Mouse (Mus musculus) liver, embryonic 14.5 days (tissue): ENCODE measurements around the gene Zup1. TPM values are rescaled to one million over a fixed set of nuclear protein-coding genes. Genes with fewer than 3 reads are reported as not detected.
"Not testable (repeated sequence)": the region's sequence is repeated elsewhere in the genome, so short reads cannot be mapped to it uniquely, and the experiment has no call there.

Experiments used
- ATAC-seq: fragments of 200-750 bp; cut with Nextera tagmentation; 2 replicates; pipeline ENCODE4 v1.8.0; 2017; ENCODE audit warnings: moderate number of reproducible peaks, mild to moderate bottlenecking, moderate library complexity; ENCODE audit not compliant: insufficient read depth
- DNase-seq, 3 experiments: peaks; one replicate each; pipeline ENCODE4 v3.0.0-alpha.2; 2012 to 2013; ENCODE audit warnings: low read depth in 3 of 3, low spot score in 3 of 3
- H3K27ac ChIP-seq: fragments of 300-500 bp; sonication (generic); 2 replicates; pipeline ENCODE4 v1.5.1; 2014; ENCODE audit warnings: moderate library complexity, mild to moderate bottlenecking, control low read depth, inconsistent platforms
- H3K27me3 ChIP-seq: fragments of 300-500 bp; sonication (generic); 2 replicates; pipeline ENCODE4 v1.6.1; 2014; ENCODE audit warnings: mild to moderate bottlenecking, low read length, moderate library complexity; ENCODE audit not compliant: control insufficient read depth, insufficient read depth
- H3K36me3 ChIP-seq: fragments of 300-500 bp; sonication (generic); replicated peaks from 2 replicates; pipeline ENCODE4 v1.6.1; 2014; ENCODE audit warnings: low read depth; ENCODE audit not compliant: control insufficient read depth, insufficient read depth
- H3K4me1 ChIP-seq, 2 experiments: fragments of 200-500 bp in 1 of 2; fragments of 300-500 bp in 1 of 2; sonication (generic) in 1 of 2; replicated peaks; 2 replicates each; pipeline ENCODE4 v1.6.1; 2012 to 2014; ENCODE audit warnings: antibody characterized with exemption in 1 of 2, inconsistent platforms in 1 of 2, low read length in 1 of 2; ENCODE audit not compliant: control insufficient read depth in 2 of 2, insufficient read depth in 2 of 2
- H3K4me2 ChIP-seq: fragments of 300-500 bp; sonication (generic); 2 replicates; pipeline ENCODE4 v1.6.1; 2014; ENCODE audit warnings: low read depth, mild to moderate bottlenecking, control low read depth, moderate library complexity
- H3K4me3 ChIP-seq, 2 experiments: fragments of 200-500 bp in 1 of 2; fragments of 300-500 bp in 1 of 2; sonication (generic) in 1 of 2; 2 replicates each; pipeline ENCODE4 v1.5.1; 2012 to 2014; ENCODE audit warnings: low read depth in 2 of 2, low read length in 2 of 2, mild to moderate bottlenecking in 2 of 2, control low read depth in 1 of 2, inconsistent platforms in 1 of 2, moderate library complexity in 1 of 2; ENCODE audit not compliant: insufficient read depth in 1 of 2
- H3K9ac ChIP-seq: fragments of 300-500 bp; sonication (generic); replicated peaks from 2 replicates; pipeline ENCODE4 v1.6.1; 2014; ENCODE audit warnings: mild to moderate bottlenecking, control low read depth, moderate library complexity
- H3K9me3 ChIP-seq: fragments of 300-500 bp; sonication (generic); 2 replicates; pipeline ENCODE4 v1.6.1; 2016; ENCODE audit warnings: low read length, mixed read lengths; ENCODE audit not compliant: control insufficient read depth
- CTCF ChIP-seq: IDR thresholded peaks from 2 replicates; pipeline ENCODE4 v1.5.1; 2016; ENCODE audit warnings: antibody characterized with exemption, low read depth, control low read depth
- EP300 ChIP-seq: IDR thresholded peaks from 2 replicates; pipeline ENCODE4 v1.6.1; 2016; ENCODE audit warnings: antibody characterized with exemption, low read depth
- WGBS: fragments of 180-500 bp; shearing (Covaris S2); extraction: QIAGEN DNeasy Blood & Tissue Kit; methylation state at CpG from one replicate; pipeline ENCODE4 v1.1.7; 2014; ENCODE audit not compliant: insufficient replicate concordance; 5-methylcytosine and 5-hydroxymethylcytosine counted together
- polyA plus RNA-seq, 2 experiments: library from polyadenylated mRNA; depleted of rRNA in 1 of 2; stranded (reverse) in 1 of 2; unstranded in 1 of 2; fragments of >200 nt; fragmentation: Nextera tagmentation in 1 of 2; extraction: Ambion mirVana in 1 of 2; gene quantifications; 2 replicates each; pipeline versions ENCODE4 v1.2.1 to v1.2.3; 2012 to 2014

The Zup1 gene
- polyA plus RNA-seq (2012; rRNA removed) = 3.0 and 3.9 TPM in 2 replicates
- 6.8 and 7.3 TPM in 2 replicates for polyA plus RNA-seq (2014; fragmentation: Nextera tagmentation; extraction: Ambion mirVana)

GRCm38 (mm10) chr10:33950803-33951583 lies at the start of gene Zup1:
Zup1 (minus strand) TSS chr10:33951269.
- no peaks in the 10 kb centered on the region for H3K27me3 ChIP-seq
- DNase-seq (peak; percentile 77 to 80 (median 78)), ATAC-seq (peak; percentile 94)
- H3K9ac ChIP-seq = peak within 1 kb of the TSS; percentile 97
- H3K4me2 ChIP-seq = peak within 1 kb of the TSS; percentile 75
- WGBS = 2% methylated on average over 42 of the region's 42 CpGs
- H3K4me1 ChIP-seq = peaks cover 0 to 5% of the 10 kb centered on the region in 2 experiments; a peak in 3 of 4 replicates
- TF ChIP-seq CTCF (no peak), EP300 (no peak)
- H3K9me3 ChIP-seq = no peaks in the 10 kb centered on the region
- peak within 1 kb of the TSS; percentile 80 for H3K27ac ChIP-seq
- H3K4me3 ChIP-seq = peak within 1 kb of the TSS; percentile 96 to 99
- peaks cover 8% of the 10 kb centered on the region; the same call in 1 of the 2 replicates for H3K36me3 ChIP-seq

DNA sequence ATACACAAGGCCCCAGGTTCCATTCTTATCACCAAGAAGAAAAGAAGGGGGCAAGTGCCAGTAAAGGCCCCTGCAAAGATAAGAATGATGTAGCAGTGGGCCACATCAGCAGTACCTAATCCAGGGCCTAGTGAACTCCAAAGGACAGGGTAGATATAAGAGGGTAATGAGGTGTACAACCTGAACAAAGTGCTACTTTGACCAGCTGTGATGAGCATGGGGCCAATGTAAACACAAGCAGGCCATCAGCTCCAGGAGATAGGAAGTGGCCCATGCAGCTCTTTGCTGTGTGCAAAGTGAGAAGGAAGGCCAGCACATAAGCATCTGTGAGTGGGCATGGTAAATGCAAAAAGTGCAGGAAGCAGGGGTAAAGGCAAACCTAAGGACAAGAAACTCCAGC lies 47.3 kb upstream of the Zup1 start:
- Histone ChIP-seq H3K4me3 (no peak overlapping the region), H3K36me3 (peaks cover 5% of the 10 kb centered on the region), H3K9ac (no peak overlapping the region), H3K27me3 (no peaks in the 10 kb centered on the region), H3K9me3 (no peaks in the 10 kb centered on the region), H3K27ac (no peak overlapping the region), H3K4me1 (peaks cover 0 to 3% of the 10 kb centered on the region in 2 experiments; a peak in 1 of 4 replicates), H3K4me2 (no peak overlapping the region)
- DNase-seq (no peak), ATAC-seq (0 out of 2 replicates have a peak, but pooled peaks have one; percentile 15)
- TF ChIP-seq EP300 = no peak
- TF ChIP-seq CTCF = no peak

DNA sequence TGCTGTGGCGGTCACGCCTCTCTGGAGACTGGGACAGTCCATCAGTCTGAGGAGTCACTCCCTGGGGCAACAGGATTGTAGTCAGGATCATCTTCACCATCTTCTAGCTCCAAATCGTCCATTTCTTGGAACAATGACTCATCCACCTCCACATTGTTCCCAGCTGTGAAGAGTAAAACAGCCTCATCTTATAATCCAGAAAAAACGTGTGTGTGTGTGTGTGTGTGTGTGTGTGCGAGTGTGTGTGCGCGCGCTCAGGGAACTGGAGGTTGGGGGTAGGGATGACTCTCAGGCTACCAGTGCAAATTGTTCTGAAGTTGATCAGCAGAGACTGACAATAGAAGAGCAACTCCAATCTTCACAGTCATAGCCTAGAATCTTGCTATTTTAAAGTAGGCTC lies 45.6 kb upstream of the Zup1 start:
- not testable (repeated sequence) for H3K9ac ChIP-seq, H3K4me3 ChIP-seq, H3K36me3 ChIP-seq, DNase-seq, H3K4me2 ChIP-seq, H3K4me1 ChIP-seq, H3K9me3 ChIP-seq, ATAC-seq, H3K27ac ChIP-seq, H3K27me3 ChIP-seq
- 74% methylated on average over 6 of the region's 8 CpGs for WGBS

DNA sequence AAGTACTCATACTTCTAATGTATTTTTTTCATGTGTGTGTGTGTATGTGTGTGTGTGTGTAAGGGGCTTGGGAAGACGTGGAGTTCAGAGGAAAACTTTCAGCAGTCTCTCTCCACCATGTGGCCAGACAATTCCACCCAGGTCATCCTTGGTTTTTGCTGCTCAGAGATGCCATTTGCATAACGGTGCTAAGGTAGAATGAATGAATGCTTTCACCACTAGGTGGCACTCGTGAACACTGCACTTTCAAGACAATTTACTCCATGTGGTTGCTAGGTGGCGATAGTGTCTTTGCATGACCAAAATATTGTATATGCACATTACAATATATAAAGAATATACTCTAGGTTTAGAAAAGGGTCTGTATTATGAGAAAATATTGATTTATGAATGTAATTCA lies 35.7 kb upstream of the Zup1 start:
- H3K36me3 ChIP-seq = no peaks in the 10 kb centered on the region
- no peak overlapping the region for H3K4me3 ChIP-seq
- H3K4me2 ChIP-seq = no peak overlapping the region
- no peaks in the 10 kb centered on the region for H3K4me1 ChIP-seq
- H3K27me3 ChIP-seq = no peaks in the 10 kb centered on the region
- TF ChIP-seq CTCF (peak; percentile 97), EP300 (no peak)
- 10% methylated on average over 4 of the region's 4 CpGs for WGBS
- H3K9me3 ChIP-seq = no peaks in the 10 kb centered on the region
- no peak overlapping the region for H3K9ac ChIP-seq
- ATAC-seq (peak; percentile 61; the same call in 1 of the 2 replicates), DNase-seq (peak; percentile 60 to 62 (median 62))
- no peak overlapping the region for H3K27ac ChIP-seq

GRCm38 (mm10) chr10:33974781-33975494 lies 23.9 kb upstream of the Zup1 start:
- no peak for TF ChIP-seq CTCF
- TF ChIP-seq EP300 = no peak
- H3K4me1 ChIP-seq = no peaks in the 10 kb centered on the region
- H3K9ac ChIP-seq = no peak overlapping the region
- no peak overlapping the region for H3K4me2 ChIP-seq
- no peaks in the 10 kb centered on the region for H3K27me3 ChIP-seq
- 75% methylated on average over 7 of the region's 7 CpGs for WGBS
- H3K9me3 ChIP-seq = no peaks in the 10 kb centered on the region
- no peak for DNase-seq
- H3K4me3 ChIP-seq = no peak overlapping the region
- no peaks in the 10 kb centered on the region for H3K36me3 ChIP-seq
- no peak for ATAC-seq
- no peak overlapping the region for H3K27ac ChIP-seq
